Mouse (Mus musculus): Measurements from ENCODE around the gene Rps13. TPM values are rescaled to one million over a fixed set of nuclear protein-coding genes. Genes with fewer than 3 reads are reported as not detected.
A peak's percentile ranks its signal among the peaks of the same experiment; 100 is the strongest.

The Rps13 gene
- polyA plus RNA-seq, 1 experiment, result 243 TPM

- Histone ChIP-seq H3K27ac (ENCODE audit: insufficient read depth, low read depth, low read length) (peak overlapping the region; percentile 82), H3K27me3 (replicated peaks; ENCODE audit: control insufficient read depth, insufficient read depth, low read length) (no peaks in the 10 kb centered on the region), H3K4me1 (ENCODE audit: control insufficient read depth, insufficient read depth, low read length) (peaks cover 61% of the 10 kb centered on the region), H3K36me3 (ENCODE audit: control insufficient read depth, insufficient read depth, low read length) (no peaks in the 10 kb centered on the region), H3K4me3 (ENCODE audit: insufficient read depth, low read depth, low read length) (no peak overlapping the region)
- DNase-seq, result peak; percentile 86
- WGBS, result 35% methylated on average over 5 of the region's 5 CpGs
- TF ChIP-seq POLR2A (IDR thresholded peaks at IDR 0.05; ENCODE audit: low read depth, low read length) (no peak), CTCF (conservative IDR thresholded peaks at IDR 0.05; ENCODE audit: insufficient read depth, insufficient read length, low read depth, low read length) (no peak)
Measured at GRCm38 (mm10) chr7:116292377-116292776, 41.6 kb downstream of the Rps13 start.

- Histone ChIP-seq H3K4me3 (ENCODE audit: insufficient read depth, low read depth, low read length) (no peak overlapping the region), H3K4me1 (ENCODE audit: control insufficient read depth, insufficient read depth, low read length) (peaks cover 72% of the 10 kb centered on the region), H3K36me3 (ENCODE audit: control insufficient read depth, insufficient read depth, low read length) (no peaks in the 10 kb centered on the region), H3K27me3 (replicated peaks; ENCODE audit: control insufficient read depth, insufficient read depth, low read length) (no peaks in the 10 kb centered on the region), H3K27ac (ENCODE audit: insufficient read depth, low read depth, low read length) (peak overlapping the region; percentile 59)
- DNase-seq, result peak; percentile 60
- WGBS, result 21% methylated on average over 1 of the region's 1 CpGs
- no peak for TF ChIP-seq CTCF (conservative IDR thresholded peaks at IDR 0.05; ENCODE audit: insufficient read depth, insufficient read length, low read depth, low read length)
- no peak for TF ChIP-seq POLR2A (IDR thresholded peaks at IDR 0.05; ENCODE audit: low read depth, low read length)
Measured at GRCm38 (mm10) chr7:116290559-116290958, 43.4 kb downstream of the Rps13 start.

DNA sequence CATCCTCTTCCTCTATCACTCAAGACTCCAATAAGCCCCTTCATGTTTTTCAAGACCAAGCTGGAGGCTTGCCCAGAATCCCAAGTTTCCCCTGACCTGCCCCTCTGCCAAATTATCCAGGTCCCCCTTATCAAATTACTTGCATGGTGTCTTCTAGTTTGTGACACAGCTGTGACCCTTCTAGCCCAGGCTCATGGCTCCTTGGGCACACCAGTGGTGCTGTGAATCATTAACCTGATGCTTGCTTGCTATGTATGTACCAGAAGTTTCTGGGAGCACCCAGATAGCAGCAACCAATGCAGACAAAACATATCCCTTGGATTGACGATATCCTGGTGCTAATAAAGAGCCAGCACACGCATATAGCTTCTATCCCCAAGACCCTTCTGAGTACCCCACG is 45.0 kb downstream of the Rps13 start:
- WGBS, result 60% methylated on average over 3 of the region's 3 CpGs
- Histone ChIP-seq H3K36me3 (ENCODE audit: control insufficient read depth, insufficient read depth, low read length) (no peaks in the 10 kb centered on the region), H3K27me3 (replicated peaks; ENCODE audit: control insufficient read depth, insufficient read depth, low read length) (no peaks in the 10 kb centered on the region), H3K4me1 (ENCODE audit: control insufficient read depth, insufficient read depth, low read length) (peaks cover 66% of the 10 kb centered on the region), H3K4me3 (ENCODE audit: insufficient read depth, low read depth, low read length) (no peak overlapping the region), H3K27ac (ENCODE audit: insufficient read depth, low read depth, low read length) (peak overlapping the region; percentile 88)
- TF ChIP-seq POLR2A (IDR thresholded peaks at IDR 0.05; ENCODE audit: low read depth, low read length), result no peak
- TF ChIP-seq CTCF (conservative IDR thresholded peaks at IDR 0.05; ENCODE audit: insufficient read depth, insufficient read length, low read depth, low read length), result no peak
- peak; percentile 78 for DNase-seq

DNA sequence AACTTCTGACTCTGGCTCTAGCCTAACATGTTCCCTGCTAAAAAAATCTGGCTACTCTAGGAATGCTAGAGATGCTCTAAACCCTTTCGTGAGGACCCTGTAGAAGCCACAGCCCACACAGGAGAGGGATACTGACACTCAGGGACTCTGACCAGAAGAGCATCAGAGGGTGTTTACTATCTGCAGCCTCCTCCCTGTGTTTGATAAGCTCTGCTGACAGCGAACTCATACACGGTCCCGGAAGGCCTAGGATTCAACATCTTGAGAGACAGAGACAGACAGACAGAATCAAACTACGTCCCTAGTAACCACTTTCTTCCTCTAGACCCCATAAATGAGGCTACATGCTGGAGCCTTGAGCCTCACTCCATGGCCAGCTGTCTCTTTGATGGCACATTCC is 46.0 kb downstream of the Rps13 start:
- TF ChIP-seq POLR2A (IDR thresholded peaks at IDR 0.05; ENCODE audit: low read depth, low read length), result no peak
- no peak for TF ChIP-seq CTCF (conservative IDR thresholded peaks at IDR 0.05; ENCODE audit: insufficient read depth, insufficient read length, low read depth, low read length)
- DNase-seq, result no peak
- Histone ChIP-seq H3K4me3 (ENCODE audit: insufficient read depth, low read depth, low read length) (no peak overlapping the region), H3K36me3 (ENCODE audit: control insufficient read depth, insufficient read depth, low read length) (no peaks in the 10 kb centered on the region), H3K4me1 (ENCODE audit: control insufficient read depth, insufficient read depth, low read length) (peaks cover 64% of the 10 kb centered on the region), H3K27me3 (replicated peaks; ENCODE audit: control insufficient read depth, insufficient read depth, low read length) (no peaks in the 10 kb centered on the region), H3K27ac (ENCODE audit: insufficient read depth, low read depth, low read length) (peak overlapping the region; percentile 88)
- WGBS, result 78% methylated on average over 5 of the region's 5 CpGs

DNA sequence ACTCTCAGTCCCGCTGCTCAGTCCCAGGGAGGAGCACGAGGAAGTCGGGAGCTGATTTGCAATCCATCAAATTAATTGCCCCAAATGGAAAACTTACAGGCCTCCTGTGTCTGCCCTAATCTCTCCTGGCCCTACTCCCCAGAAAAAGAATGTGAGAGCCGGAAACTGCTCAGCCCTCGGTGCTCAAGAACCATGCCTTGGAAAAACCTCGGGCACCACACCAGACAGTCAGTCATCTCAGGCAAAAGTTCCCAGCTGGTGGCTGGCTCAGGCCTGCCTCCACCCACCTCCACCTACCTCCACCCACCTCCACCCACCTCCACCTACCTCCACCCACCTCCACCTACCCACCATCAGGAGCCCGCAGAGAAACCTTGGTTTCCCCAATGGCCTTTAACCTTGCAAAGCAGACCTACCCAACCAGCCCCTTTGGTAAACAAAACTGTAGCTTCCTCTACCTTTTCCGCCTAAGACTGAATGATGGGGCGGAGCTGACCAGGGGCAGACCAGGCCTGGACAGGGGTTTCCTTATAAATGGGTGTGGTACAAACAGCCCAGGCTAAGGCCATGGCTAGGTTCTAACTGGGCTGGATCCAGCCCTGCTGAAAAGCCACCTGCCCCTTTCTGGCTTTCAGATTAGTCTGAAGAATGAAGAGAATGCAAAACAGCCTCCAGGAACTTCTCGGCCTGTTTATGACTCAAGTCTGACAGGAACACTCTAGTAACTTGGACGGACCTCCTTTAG is 47.2 kb downstream of the Rps13 start:
- peak; percentile 77 for DNase-seq
- no peak for TF ChIP-seq POLR2A (IDR thresholded peaks at IDR 0.05; ENCODE audit: low read depth, low read length)
- no peak for TF ChIP-seq CTCF (conservative IDR thresholded peaks at IDR 0.05; ENCODE audit: insufficient read depth, insufficient read length, low read depth, low read length)
- H3K27ac ChIP-seq (ENCODE audit: insufficient read depth, low read depth, low read length), result peak overlapping the region; percentile 88

GRCm38 (mm10) chr7:116286173-116286572 is 47.8 kb downstream of the Rps13 start:
- DNase-seq, result peak; percentile 89
- Histone ChIP-seq H3K36me3 (ENCODE audit: control insufficient read depth, insufficient read depth, low read length) (no peaks in the 10 kb centered on the region), H3K27me3 (replicated peaks; ENCODE audit: control insufficient read depth, insufficient read depth, low read length) (no peaks in the 10 kb centered on the region), H3K4me1 (ENCODE audit: control insufficient read depth, insufficient read depth, low read length) (peaks cover 64% of the 10 kb centered on the region), H3K27ac (ENCODE audit: insufficient read depth, low read depth, low read length) (peak overlapping the region; percentile 88), H3K4me3 (ENCODE audit: insufficient read depth, low read depth, low read length) (no peak overlapping the region)
- WGBS, result 22% methylated on average over 12 of the region's 12 CpGs
- TF ChIP-seq POLR2A (IDR thresholded peaks at IDR 0.05; ENCODE audit: low read depth, low read length) (no peak), CTCF (conservative IDR thresholded peaks at IDR 0.05; ENCODE audit: insufficient read depth, insufficient read length, low read depth, low read length) (0 out of 2 replicates have a peak, but pooled peaks have one; percentile 16)

More for the DNA sequence above, 47.2 kb downstream of the Rps13 start:
- Histone ChIP-seq H3K4me3 (ENCODE audit: insufficient read depth, low read depth, low read length) (no peak overlapping the region), H3K4me1 (ENCODE audit: control insufficient read depth, insufficient read depth, low read length) (peaks cover 58% of the 10 kb centered on the region), H3K36me3 (ENCODE audit: control insufficient read depth, insufficient read depth, low read length) (no peaks in the 10 kb centered on the region), H3K27me3 (replicated peaks; ENCODE audit: control insufficient read depth, insufficient read depth, low read length) (no peaks in the 10 kb centered on the region)
- 22% methylated on average over 11 of the region's 11 CpGs for WGBS

DNA sequence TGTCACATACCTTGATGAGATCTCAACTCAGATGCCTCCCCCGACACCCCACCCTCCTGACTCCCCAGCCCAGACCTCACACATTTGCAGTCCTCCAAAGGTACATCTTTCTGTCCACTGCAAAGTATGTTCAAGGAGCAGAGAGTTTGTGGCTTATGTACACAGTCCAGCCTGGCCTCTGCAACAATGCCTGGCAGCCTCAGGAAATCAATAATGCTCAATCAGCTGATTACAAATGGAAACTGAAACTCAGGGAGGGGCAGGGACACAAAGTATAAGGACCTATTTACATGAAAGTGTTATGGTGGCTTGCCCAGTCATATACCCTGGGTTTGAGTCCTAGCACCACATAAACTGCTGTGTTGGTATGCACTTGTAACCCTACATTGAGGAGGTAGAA is 48.8 kb downstream of the Rps13 start:
- no peaks in the 10 kb centered on the region for H3K27me3 ChIP-seq (replicated peaks; ENCODE audit: control insufficient read depth, insufficient read depth, low read length)
- DNase-seq, result no peak
- TF ChIP-seq CTCF (conservative IDR thresholded peaks at IDR 0.05; ENCODE audit: insufficient read depth, insufficient read length, low read depth, low read length) (no peak), POLR2A (IDR thresholded peaks at IDR 0.05; ENCODE audit: low read depth, low read length) (no peak)
- H3K27ac ChIP-seq (ENCODE audit: insufficient read depth, low read depth, low read length), result peak overlapping the region; percentile 54
- 89% methylated on average over 1 of the region's 1 CpGs for WGBS
- no peaks in the 10 kb centered on the region for H3K36me3 ChIP-seq (ENCODE audit: control insufficient read depth, insufficient read depth, low read length)
- H3K4me1 ChIP-seq (ENCODE audit: control insufficient read depth, insufficient read depth, low read length), result peaks cover 61% of the 10 kb centered on the region
- H3K4me3 ChIP-seq (ENCODE audit: insufficient read depth, low read depth, low read length), result no peak overlapping the region

Data from kidney, adult 2 months (tissue).